Mouse (Mus musculus): ENCODE measurements around the gene Fhl2. TPM values are rescaled to one million over a fixed set of nuclear protein-coding genes. Genes with fewer than 3 reads are reported as not detected.

Gene Fhl2
- polyA plus RNA-seq, 1 experiment from 2014 or later, result 36.9 TPM

- no peak for ATAC-seq (ENCODE audit: borderline replicate concordance, extremely low read depth, low FRiP score, low TSS enrichment)
- WGBS, result 92% methylated on average over 5 of the region's 5 CpGs
- Histone ChIP-seq H3K36me3 (no peaks in the 10 kb centered on the region), H3K9ac (no peak overlapping the region), H3K4me2 (no peak overlapping the region), H3K9me3 (no peaks in the 10 kb centered on the region), H3K27ac (no peak overlapping the region), H3K4me1 (peaks cover 11% of the 10 kb centered on the region), H3K4me3 (no peak overlapping the region), H3K27me3 (no peaks in the 10 kb centered on the region; the same call in 1 of the 2 replicates)
These were observed 32.2 kb downstream of the Fhl2 start for GRCm38 (mm10) chr1:43164582-43164981.

- ATAC-seq (ENCODE audit: borderline replicate concordance, extremely low read depth, low FRiP score, low TSS enrichment), result peak; percentile 94
- H3K4me2 ChIP-seq, result peak overlapping the region; percentile 97
- no peaks in the 10 kb centered on the region; the same call in 1 of the 2 replicates for H3K27me3 ChIP-seq
- H3K9me3 ChIP-seq, result no peaks in the 10 kb centered on the region
- H3K4me3 ChIP-seq, result peak overlapping the region; percentile 65
- peak overlapping the region; percentile 62; the same call in 1 of the 2 replicates for H3K27ac ChIP-seq
- peak overlapping the region; percentile 69 for H3K9ac ChIP-seq
- WGBS, result 4% methylated on average over 61 of the region's 61 CpGs
- H3K36me3 ChIP-seq, result no peaks in the 10 kb centered on the region
- peaks cover 12% of the 10 kb centered on the region for H3K4me1 ChIP-seq
These were observed 33.0 kb downstream of the Fhl2 start for GRCm38 (mm10) chr1:43163467-43164418.

- no peaks in the 10 kb centered on the region; the same call in 1 of the 2 replicates for H3K27me3 ChIP-seq
- WGBS, result 3% methylated on average over 5 of the region's 6 CpGs
- no peaks in the 10 kb centered on the region for H3K36me3 ChIP-seq
- H3K4me1 ChIP-seq, result peaks cover 12% of the 10 kb centered on the region
- ATAC-seq (ENCODE audit: borderline replicate concordance, extremely low read depth, low FRiP score, low TSS enrichment), result peak; percentile 3; the same call in 1 of the 2 replicates
- peak overlapping the region; percentile 97 for H3K4me2 ChIP-seq
- H3K27ac ChIP-seq, result 0 out of 2 replicates have a peak overlapping the region, but pooled peaks have one; percentile 62
- peak overlapping the region; percentile 69 for H3K9ac ChIP-seq
- H3K4me3 ChIP-seq, result peak overlapping the region; percentile 65
- H3K9me3 ChIP-seq, result no peaks in the 10 kb centered on the region
These were observed 33.7 kb downstream of the Fhl2 start for GRCm38 (mm10) chr1:43163084-43163466.

GRCm38 (mm10) chr1:43162394-43162793, 34.4 kb downstream of the Fhl2 start:
- Histone ChIP-seq H3K9ac (no peak overlapping the region), H3K4me2 (peak overlapping the region; percentile 97), H3K36me3 (no peaks in the 10 kb centered on the region), H3K9me3 (no peaks in the 10 kb centered on the region), H3K27ac (no peak overlapping the region), H3K4me3 (peak overlapping the region; percentile 65; the same call in 1 of the 2 replicates), H3K4me1 (peaks cover 12% of the 10 kb centered on the region), H3K27me3 (no peaks in the 10 kb centered on the region; the same call in 1 of the 2 replicates)
- WGBS, result 88% methylated on average over 3 of the region's 3 CpGs
- ATAC-seq (ENCODE audit: borderline replicate concordance, extremely low read depth, low FRiP score, low TSS enrichment), result no peak

DNA sequence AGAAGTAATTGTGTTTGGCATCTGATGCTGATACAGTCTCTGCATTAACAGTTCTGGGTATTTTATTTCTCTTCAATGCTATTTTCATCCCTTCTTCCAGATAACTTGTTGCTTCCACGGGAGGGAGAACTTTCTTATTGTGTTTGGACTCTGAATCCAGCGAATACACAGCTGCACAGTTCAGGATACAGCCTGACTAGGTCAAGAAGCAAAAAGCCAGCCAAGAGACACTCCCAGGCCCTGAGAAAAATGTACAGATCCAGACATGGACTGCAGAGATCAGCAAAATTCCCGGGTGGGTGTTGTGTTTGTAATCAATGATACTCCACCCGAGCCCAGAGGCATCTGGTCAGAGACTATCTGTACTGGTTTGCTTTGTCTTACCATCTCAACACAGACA, 37.4 kb downstream of the Fhl2 start:
- H3K9ac ChIP-seq, result no peak overlapping the region
- ATAC-seq (ENCODE audit: borderline replicate concordance, extremely low read depth, low FRiP score, low TSS enrichment), result no peak
- H3K36me3 ChIP-seq, result no peaks in the 10 kb centered on the region
- H3K9me3 ChIP-seq, result no peaks in the 10 kb centered on the region
- H3K4me3 ChIP-seq, result no peak overlapping the region
- H3K27me3 ChIP-seq, result no peaks in the 10 kb centered on the region
- H3K4me1 ChIP-seq, result peaks cover 18% of the 10 kb centered on the region
- 24% methylated on average over 4 of the region's 4 CpGs for WGBS
- H3K27ac ChIP-seq, result no peak overlapping the region; the same call in 1 of the 2 replicates
- no peak overlapping the region for H3K4me2 ChIP-seq

- Histone ChIP-seq H3K27me3 (no peaks in the 10 kb centered on the region), H3K9ac (no peak overlapping the region), H3K9me3 (no peaks in the 10 kb centered on the region), H3K27ac (no peak overlapping the region), H3K4me2 (no peak overlapping the region), H3K4me3 (no peak overlapping the region), H3K36me3 (no peaks in the 10 kb centered on the region), H3K4me1 (peaks cover 17% of the 10 kb centered on the region)
- WGBS, result 84% methylated on average over 2 of the region's 2 CpGs
- no peak for ATAC-seq (ENCODE audit: borderline replicate concordance, extremely low read depth, low FRiP score, low TSS enrichment)
These were observed 38.9 kb downstream of the Fhl2 start for GRCm38 (mm10) chr1:43157907-43158306.

- no peak overlapping the region for H3K4me3 ChIP-seq
- 44% methylated on average over 2 of the region's 2 CpGs for WGBS
- no peak overlapping the region for H3K4me2 ChIP-seq
- H3K27ac ChIP-seq, result no peak overlapping the region
- ATAC-seq (ENCODE audit: borderline replicate concordance, extremely low read depth, low FRiP score, low TSS enrichment), result peak; percentile 80; the same call in 1 of the 2 replicates
- peaks cover 19% of the 10 kb centered on the region for H3K4me1 ChIP-seq
- no peaks in the 10 kb centered on the region for H3K36me3 ChIP-seq
- no peaks in the 10 kb centered on the region for H3K9me3 ChIP-seq
- no peak overlapping the region for H3K9ac ChIP-seq
- no peaks in the 10 kb centered on the region for H3K27me3 ChIP-seq
These were observed 42.3 kb downstream of the Fhl2 start for GRCm38 (mm10) chr1:43154491-43154890.

GRCm38 (mm10) chr1:43153538-43153937, 43.2 kb downstream of the Fhl2 start:
- Histone ChIP-seq H3K36me3 (no peaks in the 10 kb centered on the region), H3K4me2 (no peak overlapping the region), H3K27ac (no peak overlapping the region), H3K9me3 (no peaks in the 10 kb centered on the region), H3K27me3 (no peaks in the 10 kb centered on the region), H3K9ac (no peak overlapping the region), H3K4me3 (no peak overlapping the region), H3K4me1 (peaks cover 18% of the 10 kb centered on the region)
- no peak for ATAC-seq (ENCODE audit: borderline replicate concordance, extremely low read depth, low FRiP score, low TSS enrichment)
- WGBS, result 63% methylated on average over 5 of the region's 5 CpGs

DNA sequence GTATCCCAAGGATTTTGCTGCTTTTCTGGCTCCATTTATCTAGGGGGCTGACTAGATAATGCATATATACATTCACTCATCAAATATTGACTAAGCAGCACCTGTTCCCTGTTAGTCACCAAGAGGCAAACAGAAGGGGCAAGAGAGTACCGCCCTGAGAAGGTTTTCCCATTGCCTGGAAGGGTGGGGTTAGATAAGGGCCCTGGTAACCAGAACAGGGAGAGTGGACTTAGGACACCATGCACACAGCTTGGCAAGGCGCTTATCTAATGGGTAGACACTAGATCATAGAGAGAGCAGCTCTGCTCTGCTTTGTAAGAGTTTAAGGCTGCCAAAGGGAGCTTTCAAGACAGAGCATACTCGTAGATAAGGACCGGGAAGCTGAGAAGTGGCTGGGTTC, 44.2 kb downstream of the Fhl2 start:
- no peak overlapping the region for H3K4me3 ChIP-seq
- H3K36me3 ChIP-seq, result no peaks in the 10 kb centered on the region
- no peak overlapping the region for H3K4me2 ChIP-seq
- H3K27ac ChIP-seq, result no peak overlapping the region
- no peak overlapping the region for H3K9ac ChIP-seq
- no peak for ATAC-seq (ENCODE audit: borderline replicate concordance, extremely low read depth, low FRiP score, low TSS enrichment)
- 52% methylated on average over 4 of the region's 4 CpGs for WGBS
- no peaks in the 10 kb centered on the region for H3K9me3 ChIP-seq
- H3K27me3 ChIP-seq, result no peaks in the 10 kb centered on the region
- peaks cover 18% of the 10 kb centered on the region for H3K4me1 ChIP-seq

- Histone ChIP-seq H3K27ac (no peak overlapping the region), H3K36me3 (no peaks in the 10 kb centered on the region)
- 40% methylated on average over 3 of the region's 3 CpGs for WGBS
These were observed 46.6 kb downstream of the Fhl2 start for GRCm38 (mm10) chr1:43150225-43150624.

GRCm38 (mm10) chr1:43147474-43147873, 49.3 kb downstream of the Fhl2 start:
- H3K27me3 ChIP-seq, result no peaks in the 10 kb centered on the region
- no peak for ATAC-seq (ENCODE audit: borderline replicate concordance, extremely low read depth, low FRiP score, low TSS enrichment)
- no peak overlapping the region for H3K9ac ChIP-seq
- H3K4me3 ChIP-seq, result no peak overlapping the region
- no peak overlapping the region for H3K27ac ChIP-seq
- peaks cover 4% of the 10 kb centered on the region; the same call in 1 of the 2 replicates for H3K4me1 ChIP-seq
- no peak overlapping the region for H3K4me2 ChIP-seq
- WGBS, result 69% methylated on average over 2 of the region's 2 CpGs
- H3K9me3 ChIP-seq, result no peaks in the 10 kb centered on the region
- H3K36me3 ChIP-seq, result no peaks in the 10 kb centered on the region

More at GRCm38 (mm10) chr1:43150225-43150624, 46.6 kb downstream of the Fhl2 start:
- Histone ChIP-seq H3K27me3 (no peaks in the 10 kb centered on the region), H3K4me1 (peaks cover 21% of the 10 kb centered on the region), H3K4me2 (no peak overlapping the region), H3K4me3 (no peak overlapping the region), H3K9me3 (no peaks in the 10 kb centered on the region), H3K9ac (no peak overlapping the region)
- ATAC-seq (ENCODE audit: borderline replicate concordance, extremely low read depth, low FRiP score, low TSS enrichment), result no peak

GRCm38 (mm10) chr1:43145388-43145787, 51.4 kb downstream of the Fhl2 start:
- no peak overlapping the region for H3K9ac ChIP-seq
- no peak for ATAC-seq (ENCODE audit: borderline replicate concordance, extremely low read depth, low FRiP score, low TSS enrichment)
- no peaks in the 10 kb centered on the region for H3K27me3 ChIP-seq
- no peak overlapping the region for H3K27ac ChIP-seq
- no peak overlapping the region for H3K4me3 ChIP-seq
- H3K36me3 ChIP-seq, result no peaks in the 10 kb centered on the region
- no peaks in the 10 kb centered on the region for H3K9me3 ChIP-seq
- WGBS, result 64% methylated on average over 6 of the region's 6 CpGs
- H3K4me2 ChIP-seq, result no peak overlapping the region
- peaks cover 12% of the 10 kb centered on the region; the same call in 1 of the 2 replicates for H3K4me1 ChIP-seq

Data from lung, embryonic 15.5 days (tissue).